Mouse (Mus musculus) yolk sac, embryonic 10.5 days (tissue): ENCODE data around the gene Rexo4.

Experiments used
- DNase-seq: peaks from one replicate; pipeline ENCODE4 v3.0.0-alpha.2; 2017; ENCODE audit warnings: low spot score

Rexo4 gene

GRCm38 (mm10) chr2:26943253-26943652 lies 20.9 kb downstream of the Rexo4 start:
- no peak for DNase-seq

- DNase-seq = no peak
These were observed 22.6 kb downstream of the Rexo4 start for GRCm38 (mm10) chr2:26941539-26941938.

- DNase-seq = no peak
These were observed 27.8 kb downstream of the Rexo4 start for GRCm38 (mm10) chr2:26936425-26936824.

- DNase-seq = no peak
These were observed 28.9 kb downstream of the Rexo4 start for GRCm38 (mm10) chr2:26935286-26935685.

GRCm38 (mm10) chr2:26933304-26934055 lies 30.7 kb downstream of the Rexo4 start, which contains the start of the genes Surf4 and Stkld1:
Gene Surf4, minus strand, starts transcription at chr2:26933928.
Gene Stkld1, plus strand, starts transcription at chr2:26934047.
- peak; percentile 98 for DNase-seq

GRCm38 (mm10) chr2:26932473-26933303 lies 31.5 kb downstream of the Rexo4 start:
- no peak for DNase-seq

GRCm38 (mm10) chr2:26930390-26930789 lies 33.8 kb downstream of the Rexo4 start:
- DNase-seq = peak; percentile 45

GRCm38 (mm10) chr2:26927745-26928476 lies 36.3 kb downstream of the Rexo4 start:
- no peak for DNase-seq

- no peak for DNase-seq
These were observed 42.4 kb downstream of the Rexo4 start for GRCm38 (mm10) chr2:26921784-26922183.

GRCm38 (mm10) chr2:26920190-26920855 lies 43.9 kb downstream of the Rexo4 start:
- no peak for DNase-seq

GRCm38 (mm10) chr2:26919684-26920083 lies 44.5 kb downstream of the Rexo4 start:
- DNase-seq = no peak

- no peak for DNase-seq
These were observed 47.4 kb downstream of the Rexo4 start for GRCm38 (mm10) chr2:26916738-26917137.

- peak; percentile 87 for DNase-seq
These were observed 48.1 kb downstream of the Rexo4 start, which contains the start of the genes Surf2 and Surf1 for GRCm38 (mm10) chr2:26915927-26916728. Gene Surf2, plus strand, starts transcription at chr2:26916367. Gene Surf1, minus strand, starts transcription at chr2:26916530.

GRCm38 (mm10) chr2:26914148-26914941 lies 49.8 kb downstream of the Rexo4 start:
- no peak for DNase-seq

GRCm38 (mm10) chr2:26913416-26914147 lies 50.6 kb downstream of the Rexo4 start:
- DNase-seq = no peak

GRCm38 (mm10) chr2:26912253-26912770 lies 51.9 kb downstream of the Rexo4 start:
- DNase-seq = no peak

- no peak for DNase-seq
These were observed 53.0 kb downstream of the Rexo4 start for GRCm38 (mm10) chr2:26910994-26911765.
